9 mouse cellular contexts compared by ENCODE assay signal in the genomic region with DNA sequence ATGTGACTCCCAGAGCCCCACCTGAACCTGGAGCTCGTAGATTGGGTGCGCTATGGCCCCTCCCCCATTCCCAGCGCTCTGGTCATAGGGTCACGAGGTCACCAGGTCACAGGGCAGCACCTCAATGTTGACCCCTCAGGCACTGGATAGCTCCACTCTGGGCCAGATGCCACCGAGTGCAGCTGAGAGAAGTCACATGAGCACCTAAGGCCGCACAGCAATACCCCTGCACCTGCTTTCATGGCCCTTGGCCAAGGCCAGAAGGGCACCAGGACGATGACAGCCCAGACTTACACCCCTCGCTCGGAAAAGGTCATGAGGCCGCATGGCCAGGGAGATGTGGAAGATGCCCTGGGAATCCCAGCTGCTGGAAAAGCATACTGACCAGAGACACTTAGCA. TPM values are rescaled to one million over a fixed set of nuclear protein-coding genes. Genes with fewer than 3 reads are reported as not detected.
DNase-seq lines count a peak whose midpoint lies in the region; ATAC-seq and TF ChIP-seq lines count a peak whose summit lies in the region.
"Had no signal": no experiment of that assay in that cellular context is flagged by ENCODE, and none has a peak within 500 bp of the region (broad histone marks: within the 10 kb centered on the region; RNA-seq: fewer than 3 reads in every experiment).

No protein-coding gene starts in this region.

- peak overlapping the region; percentile 38; the same call in 1 of the 2 replicates for H3K4me3 ChIP-seq in heart, postnatal 0 days (ENCODE audit: low read depth, low read length)
- H3K4me3 ChIP-seq in embryonic facial prominence, embryonic 15.5 days (replicated peaks) = peak overlapping the region; percentile 32; the same call in 1 of the 2 replicates
- H3K4me3 ChIP-seq in intestine, postnatal 0 days (ENCODE audit: low read depth, low read length) = peak overlapping the region; percentile 26; the same call in 1 of the 2 replicates
- peak overlapping the region; percentile 28 for H3K4me3 ChIP-seq in neural tube, embryonic 12.5 days

- peak overlapping the region; percentile 49; the same call in 1 of the 2 replicates for H3K9ac ChIP-seq in heart, postnatal 0 days (replicated peaks; ENCODE audit: low read depth, low read length)
- no peak overlapping the region for H3K9ac ChIP-seq in embryonic facial prominence, embryonic 15.5 days
- no peak overlapping the region for H3K9ac ChIP-seq in intestine, postnatal 0 days (ENCODE audit: low read depth, low read length)
- peak overlapping the region; percentile 51; the same call in 1 of the 2 replicates for H3K9ac ChIP-seq in neural tube, embryonic 12.5 days

- peak overlapping the region; percentile 69 for H3K4me2 ChIP-seq in heart, postnatal 0 days (ENCODE audit: low read depth, low read length)
- H3K4me2 ChIP-seq in embryonic facial prominence, embryonic 15.5 days (replicated peaks) = peak overlapping the region; percentile 50
- peak overlapping the region; percentile 51 for H3K4me2 ChIP-seq in intestine, postnatal 0 days (replicated peaks; ENCODE audit: low read depth)
- peak overlapping the region; percentile 97 for H3K4me2 ChIP-seq in neural tube, embryonic 12.5 days (replicated peaks)

- no peaks in the 10 kb centered on the region for H3K36me3 ChIP-seq in heart, postnatal 0 days (replicated peaks; ENCODE audit: control insufficient read depth, insufficient read depth, low read length)
- H3K36me3 ChIP-seq in embryonic facial prominence, embryonic 15.5 days = no peaks in the 10 kb centered on the region
- H3K36me3 ChIP-seq in intestine, postnatal 0 days (ENCODE audit: control insufficient read depth, insufficient read depth) = no peaks in the 10 kb centered on the region
- peaks cover 12% of the 10 kb centered on the region; the same call in 1 of the 2 replicates for H3K36me3 ChIP-seq in neural tube, embryonic 12.5 days

- H3K27me3 ChIP-seq in heart, postnatal 0 days (ENCODE audit: control insufficient read depth, insufficient read depth, low read length) = peaks cover 35% of the 10 kb centered on the region
- H3K27me3 ChIP-seq in embryonic facial prominence, embryonic 15.5 days = peaks cover 36% of the 10 kb centered on the region
- H3K27me3 ChIP-seq in intestine, postnatal 0 days (replicated peaks; ENCODE audit: control insufficient read depth, insufficient read depth, low read length) = peaks cover 42% of the 10 kb centered on the region
- 0 out of 2 replicates have a peak, but pooled peaks cover 3% of the 10 kb centered on the region for H3K27me3 ChIP-seq in neural tube, embryonic 12.5 days (replicated peaks)

- H3K27ac ChIP-seq in heart, postnatal 0 days (ENCODE audit: low read depth) = no peak overlapping the region
- no peak overlapping the region for H3K27ac ChIP-seq in embryonic facial prominence, embryonic 15.5 days (replicated peaks)
- no peak overlapping the region for H3K27ac ChIP-seq in intestine, postnatal 0 days (ENCODE audit: low read depth, low read length)
- H3K27ac ChIP-seq in neural tube, embryonic 12.5 days = no peak overlapping the region

- peaks cover 41% of the 10 kb centered on the region for H3K4me1 ChIP-seq in heart, postnatal 0 days (ENCODE audit: control insufficient read depth, insufficient read depth)
- H3K4me1 ChIP-seq in embryonic facial prominence, embryonic 15.5 days = peaks cover 93% of the 10 kb centered on the region
- H3K4me1 ChIP-seq in intestine, postnatal 0 days (replicated peaks; ENCODE audit: control insufficient read depth, insufficient read depth, low read length) = 0 out of 2 replicates have a peak, but pooled peaks cover 7% of the 10 kb centered on the region
- H3K4me1 ChIP-seq in neural tube, embryonic 12.5 days = peaks cover 92% of the 10 kb centered on the region

- H3K9me3 ChIP-seq in heart, postnatal 0 days (replicated peaks; ENCODE audit: control insufficient read depth, low read length) = no peaks in the 10 kb centered on the region
- H3K9me3 ChIP-seq in embryonic facial prominence, embryonic 15.5 days (replicated peaks) = no peaks in the 10 kb centered on the region
- no peaks in the 10 kb centered on the region for H3K9me3 ChIP-seq in intestine, postnatal 0 days (ENCODE audit: control insufficient read depth)
- H3K9me3 ChIP-seq in neural tube, embryonic 12.5 days = no peaks in the 10 kb centered on the region

- 34% methylated on average over 10 of the region's 10 CpGs for WGBS in heart, postnatal 0 days
- 20% methylated on average over 10 of the region's 10 CpGs for WGBS in embryonic facial prominence, embryonic 15.5 days
- 37% methylated on average over 10 of the region's 10 CpGs for WGBS in intestine, postnatal 0 days
- WGBS in neural tube, embryonic 12.5 days = 16% methylated on average over 10 of the region's 10 CpGs

- no peak for TF ChIP-seq CTCF in heart, postnatal 0 days (IDR thresholded peaks at IDR 0.05; ENCODE audit: low read depth)
- TF ChIP-seq CTCF in intestine, postnatal 0 days (IDR thresholded peaks at IDR 0.05; ENCODE audit: low read depth) = no peak

- no peak for ATAC-seq in heart, postnatal 0 days (ENCODE audit: insufficient read depth, low read depth)
- ATAC-seq in embryonic facial prominence, embryonic 15.5 days (ENCODE audit: insufficient number of reproducible peaks, low FRiP score, low TSS enrichment, low read depth) = no peak
- no peak for ATAC-seq in intestine, postnatal 0 days
- ATAC-seq in neural tube, embryonic 12.5 days (ENCODE audit: low FRiP score, low read depth) = no peak

- TF ChIP-seq EP300 in heart, postnatal 0 days (IDR thresholded peaks at IDR 0.05; ENCODE audit: low read depth) = no peak

- no peak for DNase-seq in heart, postnatal 0 days (ENCODE audit: low spot score)
- no peak for DNase-seq in heart, adult 8-10 months (ENCODE audit: low spot score)
- no peak for DNase-seq in natural killer cell, adult 2 months (ENCODE audit: low spot score in 2 of 2)
- DNase-seq in spleen, postnatal 10 days (ENCODE audit: low spot score in 2 of 2) = no peak
- DNase-seq in right cerebral cortex, postnatal 36 days (ENCODE audit: low spot score in 2 of 2) = no peak

RNA-seq across cellular contexts. Expression of a gene that starts 5.7 kb away (rescaled TPM):
- total RNA-seq in heart, postnatal 0 days (2014; rRNA removed; ENCODE audit: low replicate concordance) = 136 and 138 TPM in 2 replicates
- 15.7 and 15.9 TPM in 2 replicates for polyA plus RNA-seq in heart, postnatal 0 days (2015; fragmentation: Nextera tagmentation; extraction: Ambion mirVana)
- total RNA-seq in heart, adult 8-10 months (2022) = 10 to 100 TPM; 54.3 to 66.4 (median 60.0) TPM
- polyA plus RNA-seq in embryonic facial prominence, embryonic 15.5 days (2015; fragmentation: Nextera tagmentation; extraction: Ambion mirVana) = 116 and 118 TPM in 2 replicates
- polyA plus RNA-seq in intestine, postnatal 0 days (2015; fragmentation: Nextera tagmentation; extraction: Ambion mirVana) = 15.2 and 15.7 TPM in 2 replicates
- polyA plus RNA-seq in neural tube, embryonic 12.5 days (2016; fragmentation: Nextera tagmentation; extraction: Ambion mirVana) = 294 and 314 TPM in 2 replicates

RNA-seq across cellular contexts. Expression of a gene that starts 41.7 kb away (rescaled TPM):
- not detected in 2 replicates for total RNA-seq in heart, postnatal 0 days (2014; rRNA removed; ENCODE audit: low replicate concordance)
- polyA plus RNA-seq in heart, postnatal 0 days (2015; fragmentation: Nextera tagmentation; extraction: Ambion mirVana) = not detected in 2 replicates
- not detected for total RNA-seq in heart, adult 8-10 months (2022)
- polyA plus RNA-seq in embryonic facial prominence, embryonic 15.5 days (2015; fragmentation: Nextera tagmentation; extraction: Ambion mirVana) = not detected in 2 replicates
- not detected in 2 replicates for polyA plus RNA-seq in intestine, postnatal 0 days (2015; fragmentation: Nextera tagmentation; extraction: Ambion mirVana)
- polyA plus RNA-seq in neural tube, embryonic 12.5 days (2016; fragmentation: Nextera tagmentation; extraction: Ambion mirVana) = not detected in 2 replicates
- total RNA-seq: left cerebral cortex, adult 8-10 months had no signal

Comparison
In these comparisons a context has a peak if more than half of its experiments do, and no peak if none do; other contexts are left out.
1. H3K9ac ChIP-seq: peak in heart, postnatal 0 days (single experiment) and neural tube, embryonic 12.5 days (single experiment); none in embryonic facial prominence, embryonic 15.5 days (single experiment) and intestine, postnatal 0 days (single experiment).
2. Peak in every context shown above with its lines, with median percentiles within 50 percentile points of each other: H3K4me2 ChIP-seq and H3K4me3 ChIP-seq.